Mouse (Mus musculus) kidney, postnatal 0 days (tissue): ENCODE data around the gene C1qa. TPM values are rescaled to one million over a fixed set of nuclear protein-coding genes. Genes with fewer than 3 reads are reported as not detected.

Experiments used
- ATAC-seq: fragments of 200-750 bp; cut with Nextera tagmentation; replicated peaks from 2 replicates; pipeline ENCODE4 v1.8.0; 2017; ENCODE audit warnings: low read depth, moderate number of reproducible peaks, moderate TSS enrichment, moderate library complexity; ENCODE audit not compliant: low FRiP score
- DNase-seq: peaks from one replicate; pipeline ENCODE4 v3.0.0-alpha.2; 2016; ENCODE audit warnings: low spot score
- H3K27ac ChIP-seq: fragments of 300-500 bp; sonication (generic); 2 replicates; pipeline ENCODE4 v1.5.1; 2014; ENCODE audit warnings: mild to moderate bottlenecking
- H3K27me3 ChIP-seq: fragments of 300-500 bp; sonication (generic); 2 replicates; pipeline ENCODE4 v1.6.1; 2014; ENCODE audit warnings: low read length, mixed read lengths; ENCODE audit not compliant: insufficient read depth
- H3K36me3 ChIP-seq: fragments of 300-500 bp; sonication (generic); 2 replicates; pipeline ENCODE4 v1.6.1; 2014; ENCODE audit warnings: low read length, mixed read lengths; ENCODE audit not compliant: insufficient read depth
- H3K4me1 ChIP-seq: fragments of 300-500 bp; sonication (generic); replicated peaks from 2 replicates; pipeline ENCODE4 v1.6.1; 2014; ENCODE audit warnings: antibody characterized with exemption, low read length, mixed read lengths; ENCODE audit not compliant: insufficient read depth
- H3K4me2 ChIP-seq: fragments of 300-500 bp; sonication (generic); 2 replicates; pipeline ENCODE4 v1.6.1; 2014; ENCODE audit warnings: mild to moderate bottlenecking, low read length, moderate library complexity, mixed read lengths
- H3K4me3 ChIP-seq: fragments of 300-500 bp; sonication (generic); replicated peaks from 2 replicates; pipeline ENCODE4 v1.5.1; 2014; ENCODE audit warnings: low read depth, low read length
- H3K9ac ChIP-seq: fragments of 300-500 bp; sonication (generic); 2 replicates; pipeline ENCODE4 v1.6.1; 2014; ENCODE audit warnings: low read depth, low read length
- H3K9me3 ChIP-seq: fragments of 300-500 bp; sonication (generic); replicated peaks from 2 replicates; pipeline ENCODE4 v1.6.1; 2016; ENCODE audit warnings: low read length, inconsistent platforms, mixed read lengths
- CTCF ChIP-seq: IDR thresholded peaks from 2 replicates; pipeline ENCODE4 v1.5.1; 2016; ENCODE audit warnings: antibody characterized with exemption, low read depth, mild to moderate bottlenecking, moderate library complexity
- WGBS: fragments of 180-500 bp; shearing (Covaris S2); extraction: QIAGEN DNeasy Blood & Tissue Kit; methylation state at CpG from one replicate; pipeline ENCODE4 v1.1.7; 2014; 5-methylcytosine and 5-hydroxymethylcytosine counted together
- polyA plus RNA-seq: library from polyadenylated mRNA; unstranded; fragments of >200 nt; fragmentation: Nextera tagmentation; extraction: Ambion mirVana; gene quantifications from 2 replicates; pipeline ENCODE4 v1.2.1, GENCODE M21; 2015

C1qa gene
- polyA plus RNA-seq, 1 experiment from 2014 or later, result 35.8 TPM

GRCm38 (mm10) chr4:136847166-136847565 is 51.4 kb downstream of the C1qa start:
- H3K4me1 ChIP-seq, result no peaks in the 10 kb centered on the region

More at GRCm38 (mm10) chr4:136847166-136847565, 51.4 kb downstream of the C1qa start:
- Histone ChIP-seq H3K9ac (no peak overlapping the region), H3K9me3 (no peaks in the 10 kb centered on the region), H3K27ac (no peak overlapping the region), H3K4me2 (no peak overlapping the region), H3K36me3 (no peaks in the 10 kb centered on the region), H3K27me3 (no peaks in the 10 kb centered on the region), H3K4me3 (no peak overlapping the region)
- TF ChIP-seq CTCF, result no peak
- DNase-seq, result no peak
- ATAC-seq, result no peak
- 77% methylated on average over 6 of the region's 6 CpGs for WGBS

Other genes starting within 250 kb of the C1qa start
- gene Ephb2, start 62.8 kb downstream of the C1qa start, polyA plus RNA-seq, result 4.5 and 4.6 TPM in 2 replicates
- gene C1qb, start 12.6 kb downstream of the C1qa start, polyA plus RNA-seq, result 54.4 and 69.0 TPM in 2 replicates
- 27.2 and 34.6 TPM in 2 replicates for gene C1qc, start 5.7 kb downstream of the C1qa start, polyA plus RNA-seq
- 0.24 and 0.63 TPM in 2 replicates for gene Epha8, start 58.0 kb upstream of the C1qa start, polyA plus RNA-seq
- gene Zbtb40, start 150.0 kb upstream of the C1qa start, polyA plus RNA-seq, result 1.8 and 2.0 TPM in 2 replicates